Mouse (Mus musculus) stomach, embryonic 16.5 days (tissue): Measurements from ENCODE around the gene Gcc1. TPM values are rescaled to one million over a fixed set of nuclear protein-coding genes. Genes with fewer than 3 reads are reported as not detected.

Source experiments
- ATAC-seq: fragments of 200-750 bp; cut with Nextera tagmentation; 2 replicates; pipeline ENCODE4 v1.8.0; 2017; ENCODE audit warnings: moderate number of reproducible peaks, moderate TSS enrichment; ENCODE audit not compliant: insufficient read depth, low FRiP score
- H3K27ac ChIP-seq: fragments of 300-500 bp; sonication (generic); 2 replicates; pipeline ENCODE4 v1.5.1; 2014; ENCODE audit warnings: low read length
- H3K27me3 ChIP-seq: fragments of 300-500 bp; sonication (generic); 2 replicates; pipeline ENCODE4 v1.6.1; 2014; ENCODE audit warnings: low read length, control low read depth, mixed read lengths; ENCODE audit not compliant: control insufficient read depth, insufficient read depth
- H3K36me3 ChIP-seq: fragments of 300-500 bp; sonication (generic); 2 replicates; pipeline ENCODE4 v1.6.1; 2014; ENCODE audit warnings: low read length; ENCODE audit not compliant: control insufficient read depth, insufficient read depth
- H3K4me1 ChIP-seq: fragments of 300-500 bp; sonication (generic); 2 replicates; pipeline ENCODE4 v1.6.1; 2014; ENCODE audit warnings: low read length, control low read depth, mixed read lengths; ENCODE audit not compliant: control insufficient read depth, insufficient read depth
- H3K4me2 ChIP-seq: fragments of 300-500 bp; sonication (generic); 2 replicates; pipeline ENCODE4 v1.6.1; 2014; ENCODE audit warnings: low read depth, low read length, mixed read lengths
- H3K4me3 ChIP-seq: fragments of 300-500 bp; sonication (generic); replicated peaks from 2 replicates; pipeline ENCODE4 v1.5.1; 2014; ENCODE audit warnings: mild to moderate bottlenecking, low read length
- H3K9ac ChIP-seq: fragments of 300-500 bp; sonication (generic); 2 replicates; pipeline ENCODE4 v1.6.1; 2014; ENCODE audit warnings: low read length
- H3K9me3 ChIP-seq: fragments of 300-500 bp; sonication (generic); replicated peaks from 2 replicates; pipeline ENCODE4 v1.6.1; 2016; ENCODE audit warnings: low read length, control low read depth; ENCODE audit not compliant: control insufficient read depth
- WGBS: fragments of 180-500 bp; shearing (Covaris S2); extraction: QIAGEN DNeasy Blood & Tissue Kit; methylation state at CpG from one replicate; pipeline ENCODE4 v1.1.7; 2014; 5-methylcytosine and 5-hydroxymethylcytosine counted together
- polyA plus RNA-seq: library from polyadenylated mRNA; unstranded; fragments of >200 nt; fragmentation: Nextera tagmentation; extraction: Ambion mirVana; gene quantifications from 2 replicates; pipeline ENCODE4 v1.2.1, GENCODE M21; 2015

The Gcc1 gene
- polyA plus RNA-seq, 1 experiment from 2014 or later = 10.0 TPM

- H3K9ac ChIP-seq = no peak overlapping the region
- H3K27ac ChIP-seq = no peak overlapping the region
- no peak overlapping the region for H3K4me3 ChIP-seq
- no peak overlapping the region for H3K4me2 ChIP-seq
- H3K36me3 ChIP-seq = no peaks in the 10 kb centered on the region
- no peaks in the 10 kb centered on the region for H3K27me3 ChIP-seq
- no peaks in the 10 kb centered on the region for H3K9me3 ChIP-seq
- 51% methylated on average over 4 of the region's 4 CpGs for WGBS
- ATAC-seq = no peak
- no peaks in the 10 kb centered on the region for H3K4me1 ChIP-seq
These were observed 46.2 kb downstream of the Gcc1 start for GRCm38 (mm10) chr6:28381983-28382382.

- ATAC-seq = no peak
These were observed 58.1 kb downstream of the Gcc1 start for GRCm38 (mm10) chr6:28369966-28370683.

GRCm38 (mm10) chr6:28367575-28367974 is 60.6 kb downstream of the Gcc1 start:
- Histone ChIP-seq H3K36me3 (no peaks in the 10 kb centered on the region), H3K9ac (no peak overlapping the region), H3K27me3 (no peaks in the 10 kb centered on the region), H3K9me3 (no peaks in the 10 kb centered on the region), H3K4me3 (no peak overlapping the region), H3K4me2 (no peak overlapping the region), H3K27ac (no peak overlapping the region), H3K4me1 (no peaks in the 10 kb centered on the region)
- 88% methylated on average over 9 of the region's 9 CpGs for WGBS
- ATAC-seq = no peak

More at GRCm38 (mm10) chr6:28369966-28370683, 58.1 kb downstream of the Gcc1 start:
- H3K9me3 ChIP-seq = no peaks in the 10 kb centered on the region
- H3K36me3 ChIP-seq = no peaks in the 10 kb centered on the region
- H3K4me2 ChIP-seq = no peak overlapping the region
- no peak overlapping the region for H3K9ac ChIP-seq
- H3K4me1 ChIP-seq = no peaks in the 10 kb centered on the region
- H3K27me3 ChIP-seq = no peaks in the 10 kb centered on the region
- H3K27ac ChIP-seq = no peak overlapping the region
- 78% methylated on average over 6 of the region's 6 CpGs for WGBS
- H3K4me3 ChIP-seq = no peak overlapping the region

Other genes with a start within 250 kb of the Gcc1 start
- 15.2 and 17.6 TPM in 2 replicates for gene Zfp800, start 30.4 kb downstream of the Gcc1 start, polyA plus RNA-seq
- 279 and 286 TPM in 2 replicates for gene Arf5, start 4.8 kb downstream of the Gcc1 start, polyA plus RNA-seq
- 0.13 TPM in 1 of 2 replicates, not detected in the other for gene Fscn3, start 601 bp downstream of the Gcc1 start, polyA plus RNA-seq
- gene Pax4, start 21.0 kb upstream of the Gcc1 start, polyA plus RNA-seq = 1.1 and 1.2 TPM in 2 replicates
- 136 and 148 TPM in 2 replicates for gene Snd1, start 46.7 kb upstream of the Gcc1 start, polyA plus RNA-seq